Mouse (Mus musculus): Measurements from ENCODE around the gene Rgsl1. TPM values are rescaled to one million over a fixed set of nuclear protein-coding genes. Genes with fewer than 3 reads are reported as not detected.
A peak's percentile ranks its signal among the peaks of the same experiment; 100 is the strongest.

Rgsl1 gene
- polyA plus RNA-seq, 1 experiment from 2014 or later = 0.05 TPM

DNA sequence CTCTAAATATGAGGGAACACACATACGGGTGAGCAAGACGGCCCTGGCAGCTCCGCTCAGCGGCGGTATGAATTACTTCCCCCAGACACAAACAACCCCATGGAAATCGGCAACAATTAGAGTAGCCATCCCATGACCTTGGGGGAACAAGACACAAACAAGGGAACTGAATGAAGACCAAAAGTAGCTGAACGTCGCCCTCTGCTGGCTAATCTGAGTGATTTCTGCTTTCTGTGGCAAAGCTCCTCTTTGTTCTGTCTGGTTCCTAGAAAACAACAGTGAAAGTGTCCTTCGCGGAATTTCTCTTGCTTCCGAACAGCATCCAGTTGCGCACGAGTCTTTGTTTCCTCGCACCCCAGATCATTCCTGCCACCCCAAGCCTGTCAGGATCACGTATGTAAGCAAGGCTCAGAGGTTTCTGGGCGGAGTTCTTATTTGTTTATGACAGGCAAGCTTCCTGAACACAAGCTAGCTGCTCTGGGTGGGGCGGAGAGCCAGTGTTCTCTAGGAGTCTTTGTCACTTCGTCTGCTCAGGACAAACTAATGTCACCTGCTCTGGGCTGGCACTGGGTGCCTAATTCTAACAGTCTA, 94.6 kb downstream of the Rgsl1 start, which contains the start of gene Rnasel:
Gene Rnasel, plus strand, starts transcription at position 216 of the 591 bp plus-strand sequence.
- Histone ChIP-seq H3K27ac (replicated peaks) (peak within 1 kb of the TSS; percentile 67), H3K9me3 (ENCODE audit: control insufficient read depth, low read length) (no peaks in the 10 kb centered on the region), H3K27me3 (ENCODE audit: control insufficient read depth, insufficient read depth, low read length) (no peaks in the 10 kb centered on the region), H3K4me2 (replicated peaks; ENCODE audit: low read depth) (peak within 1 kb of the TSS; percentile 63), H3K4me1 (replicated peaks; ENCODE audit: control insufficient read depth, insufficient read depth) (no peaks in the 10 kb centered on the region), H3K9ac (ENCODE audit: low read length) (peak within 1 kb of the TSS; percentile 65), H3K36me3 (ENCODE audit: control insufficient read depth, insufficient read depth, low read length) (no peaks in the 10 kb centered on the region), H3K4me3 (ENCODE audit: low read depth, low read length) (peak within 1 kb of the TSS; percentile 40)
- WGBS = 2% methylated on average over 18 of the region's 18 CpGs
- DNase-seq (ENCODE audit: low spot score) (peak; percentile 76), ATAC-seq (ENCODE audit: low FRiP score, low TSS enrichment) (peak; percentile 85)
- peak; percentile 89 for TF ChIP-seq CTCF (IDR thresholded peaks at IDR 0.05; ENCODE audit: low read depth)
- TF ChIP-seq EP300 (optimal IDR thresholded peaks at IDR 0.05) = no peak

DNA sequence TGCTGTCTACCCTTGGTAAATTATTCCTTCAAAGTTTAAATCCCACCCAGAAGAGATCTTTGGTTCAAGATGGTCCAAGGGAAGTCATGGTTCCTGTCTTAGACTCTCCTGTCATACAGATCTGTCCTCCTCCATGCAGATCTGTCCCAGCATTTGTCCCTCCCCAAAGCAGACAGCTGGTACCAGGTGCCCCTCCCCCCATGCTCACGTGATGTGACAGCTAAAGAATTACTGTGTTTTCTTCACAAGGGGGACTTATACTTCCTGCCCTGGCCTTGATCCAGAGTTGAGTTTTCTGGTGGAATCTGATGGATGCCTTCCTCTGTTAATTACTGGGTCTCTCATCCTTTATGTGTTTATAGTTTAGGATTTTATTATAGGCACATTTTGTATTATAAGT, 95.4 kb downstream of the Rgsl1 start:
- H3K36me3 ChIP-seq (ENCODE audit: control insufficient read depth, insufficient read depth, low read length) = no peaks in the 10 kb centered on the region
- no peak overlapping the region; the same call in 1 of the 2 replicates for H3K4me3 ChIP-seq (ENCODE audit: low read depth, low read length)
- DNase-seq (ENCODE audit: low spot score) = peak; percentile 36
- TF ChIP-seq CTCF (IDR thresholded peaks at IDR 0.05; ENCODE audit: low read depth) (no peak), EP300 (optimal IDR thresholded peaks at IDR 0.05) (no peak)
- no peak overlapping the region for H3K27ac ChIP-seq (replicated peaks)
- H3K27me3 ChIP-seq (ENCODE audit: control insufficient read depth, insufficient read depth, low read length) = no peaks in the 10 kb centered on the region
- H3K9ac ChIP-seq (ENCODE audit: low read length) = no peak overlapping the region
- 4% methylated on average over 1 of the region's 1 CpGs for WGBS
- H3K4me1 ChIP-seq (replicated peaks; ENCODE audit: control insufficient read depth, insufficient read depth) = no peaks in the 10 kb centered on the region
- no peaks in the 10 kb centered on the region for H3K9me3 ChIP-seq (ENCODE audit: control insufficient read depth, low read length)
- ATAC-seq (ENCODE audit: low FRiP score, low TSS enrichment) = no peak
- H3K4me2 ChIP-seq (replicated peaks; ENCODE audit: low read depth) = peak overlapping the region; percentile 63; the same call in 1 of the 2 replicates

DNA sequence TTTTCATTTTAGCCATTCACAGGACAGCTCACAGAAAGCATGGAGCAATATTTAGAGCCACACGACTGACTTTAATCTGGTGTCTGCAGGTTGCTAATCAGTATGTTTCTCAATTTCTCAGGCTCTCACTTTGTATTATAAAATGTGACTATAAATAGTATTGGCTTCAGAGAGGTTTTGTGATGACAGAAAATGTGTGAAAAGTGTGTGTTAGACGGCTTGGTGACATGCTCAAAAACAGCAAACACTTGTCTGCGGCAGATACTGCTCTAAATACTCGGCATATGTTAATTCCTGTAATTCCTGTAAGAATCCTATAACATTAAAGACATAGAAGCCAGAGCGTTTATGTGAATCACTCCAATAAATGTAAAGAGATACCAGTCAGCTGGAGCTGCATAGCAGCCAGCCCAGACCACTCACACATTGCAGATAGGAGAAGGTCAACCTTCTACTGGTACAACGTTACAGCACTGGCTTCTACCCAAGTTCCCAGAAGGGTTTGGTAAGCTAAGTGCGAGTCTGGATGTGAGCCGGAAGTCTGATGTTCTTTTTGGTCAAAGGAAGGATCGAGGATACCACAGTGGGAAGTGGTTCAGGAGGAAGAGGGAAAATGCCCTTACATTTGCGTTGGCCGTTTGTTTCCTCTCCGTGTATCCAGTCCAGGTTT, 95.9 kb downstream of the Rgsl1 start:
- Histone ChIP-seq H3K27me3 (ENCODE audit: control insufficient read depth, insufficient read depth, low read length) (no peaks in the 10 kb centered on the region), H3K9me3 (ENCODE audit: control insufficient read depth, low read length) (no peaks in the 10 kb centered on the region), H3K4me2 (replicated peaks; ENCODE audit: low read depth) (peak overlapping the region; percentile 1), H3K27ac (replicated peaks) (no peak overlapping the region), H3K4me3 (ENCODE audit: low read depth, low read length) (no peak overlapping the region), H3K36me3 (ENCODE audit: control insufficient read depth, insufficient read depth, low read length) (no peaks in the 10 kb centered on the region), H3K9ac (ENCODE audit: low read length) (no peak overlapping the region), H3K4me1 (replicated peaks; ENCODE audit: control insufficient read depth, insufficient read depth) (no peaks in the 10 kb centered on the region)
- WGBS = 51% methylated on average over 12 of the region's 12 CpGs
- DNase-seq (ENCODE audit: low spot score) (no peak), ATAC-seq (ENCODE audit: low FRiP score, low TSS enrichment) (no peak)
- TF ChIP-seq EP300 (optimal IDR thresholded peaks at IDR 0.05) (no peak), CTCF (IDR thresholded peaks at IDR 0.05; ENCODE audit: low read depth) (no peak)

DNA sequence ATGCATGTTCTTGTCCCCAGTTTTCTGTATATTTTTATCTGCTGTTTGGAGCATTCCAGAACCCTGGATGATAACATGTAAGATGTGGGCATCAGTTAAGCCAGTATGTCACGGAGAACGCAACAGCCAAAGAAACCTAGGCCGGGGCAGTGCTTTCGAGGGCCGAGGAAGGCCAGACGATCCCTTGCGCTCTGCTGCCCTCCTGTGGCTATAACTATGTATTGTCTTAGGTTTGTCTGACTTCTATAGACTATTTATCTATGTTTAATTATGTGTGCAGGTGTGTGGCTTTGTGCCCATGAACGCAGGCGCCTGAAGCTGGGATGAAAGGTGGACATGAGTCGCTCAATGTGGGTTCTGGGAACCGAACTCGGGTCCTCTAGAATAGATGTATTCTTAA, 97.2 kb downstream of the Rgsl1 start:
- ATAC-seq (ENCODE audit: low FRiP score, low TSS enrichment) (peak; percentile 12; the same call in 1 of the 2 replicates), DNase-seq (ENCODE audit: low spot score) (peak; percentile 78)
- H3K27ac ChIP-seq (replicated peaks) = no peak overlapping the region
- 6% methylated on average over 12 of the region's 12 CpGs for WGBS
- TF ChIP-seq CTCF (IDR thresholded peaks at IDR 0.05; ENCODE audit: low read depth) (peak; percentile 93), EP300 (optimal IDR thresholded peaks at IDR 0.05) (no peak)
- no peak overlapping the region for H3K4me3 ChIP-seq (ENCODE audit: low read depth, low read length)
- H3K4me2 ChIP-seq (replicated peaks; ENCODE audit: low read depth) = no peak overlapping the region
- H3K9ac ChIP-seq (ENCODE audit: low read length) = no peak overlapping the region
- H3K36me3 ChIP-seq (ENCODE audit: control insufficient read depth, insufficient read depth, low read length) = no peaks in the 10 kb centered on the region
- H3K27me3 ChIP-seq (ENCODE audit: control insufficient read depth, insufficient read depth, low read length) = no peaks in the 10 kb centered on the region
- no peaks in the 10 kb centered on the region for H3K9me3 ChIP-seq (ENCODE audit: control insufficient read depth, low read length)
- H3K4me1 ChIP-seq (replicated peaks; ENCODE audit: control insufficient read depth, insufficient read depth) = no peaks in the 10 kb centered on the region

DNA sequence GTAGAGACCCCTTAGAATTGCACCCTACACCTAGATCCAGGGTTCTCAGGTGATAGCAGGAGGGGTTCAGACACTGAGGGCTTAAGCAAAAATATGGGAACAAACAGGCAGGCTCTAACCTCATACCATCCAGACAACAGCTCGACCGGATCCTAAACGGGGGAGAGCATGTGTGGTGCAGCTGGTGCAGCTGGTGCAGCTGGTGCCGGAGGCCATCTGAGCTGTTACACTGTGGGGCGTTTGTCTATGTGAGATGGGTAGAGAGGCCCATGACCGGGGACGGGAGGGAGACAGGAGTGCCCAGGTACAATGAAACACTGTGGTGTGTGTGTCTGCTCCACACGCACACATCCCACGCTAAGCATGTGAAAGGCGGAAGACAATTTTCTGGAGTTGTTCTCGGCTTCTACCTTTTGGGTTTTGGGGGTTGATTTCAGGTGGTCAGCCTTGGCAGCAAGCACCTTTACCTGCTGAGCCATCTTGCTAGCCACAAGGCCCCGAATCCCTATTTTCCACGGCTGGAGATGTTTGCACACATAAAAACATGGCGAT, 97.7 kb downstream of the Rgsl1 start:
- no peaks in the 10 kb centered on the region for H3K4me1 ChIP-seq (replicated peaks; ENCODE audit: control insufficient read depth, insufficient read depth)
- H3K9me3 ChIP-seq (ENCODE audit: control insufficient read depth, low read length) = no peaks in the 10 kb centered on the region
- H3K4me2 ChIP-seq (replicated peaks; ENCODE audit: low read depth) = no peak overlapping the region
- H3K27ac ChIP-seq (replicated peaks) = no peak overlapping the region
- H3K36me3 ChIP-seq (ENCODE audit: control insufficient read depth, insufficient read depth, low read length) = no peaks in the 10 kb centered on the region
- no peaks in the 10 kb centered on the region for H3K27me3 ChIP-seq (ENCODE audit: control insufficient read depth, insufficient read depth, low read length)
- no peak for TF ChIP-seq CTCF (IDR thresholded peaks at IDR 0.05; ENCODE audit: low read depth)
- TF ChIP-seq EP300 (optimal IDR thresholded peaks at IDR 0.05) = no peak
- no peak for DNase-seq (ENCODE audit: low spot score)
- no peak overlapping the region for H3K9ac ChIP-seq (ENCODE audit: low read length)
- H3K4me3 ChIP-seq (ENCODE audit: low read depth, low read length) = no peak overlapping the region
- no peak for ATAC-seq (ENCODE audit: low FRiP score, low TSS enrichment)
- WGBS = 81% methylated on average over 14 of the region's 14 CpGs

Measured in stomach, postnatal 0 days (tissue).